Mouse (Mus musculus) hindbrain, postnatal 0 days (tissue): ENCODE results near the gene Gna11. TPM values are rescaled to one million over a fixed set of nuclear protein-coding genes. Genes with fewer than 3 reads are reported as not detected.

Experiments used
- ATAC-seq: fragments of 200-750 bp; cut with Nextera tagmentation; 2 replicates; pipeline ENCODE4 v1.8.0; 2017; ENCODE audit warnings: mild to moderate bottlenecking, moderate TSS enrichment, moderate library complexity
- DNase-seq: peaks from one replicate; pipeline ENCODE4 v3.0.0-alpha.2; 2015; ENCODE audit warnings: low spot score
- H3K27ac ChIP-seq: fragments of 300-500 bp; sonication (generic); 2 replicates; pipeline ENCODE4 v1.5.1; 2014; ENCODE audit warnings: mild to moderate bottlenecking
- H3K27me3 ChIP-seq: fragments of 300-500 bp; sonication (generic); 2 replicates; pipeline ENCODE4 v1.6.1; 2014; ENCODE audit warnings: low read length, mixed read lengths; ENCODE audit not compliant: insufficient read depth
- H3K36me3 ChIP-seq: fragments of 300-500 bp; sonication (generic); 2 replicates; pipeline ENCODE4 v1.6.1; 2014; ENCODE audit warnings: low read length, mixed read lengths; ENCODE audit not compliant: insufficient read depth
- H3K4me1 ChIP-seq: fragments of 300-500 bp; sonication (generic); 2 replicates; pipeline ENCODE4 v1.6.1; 2014; ENCODE audit warnings: antibody characterized with exemption, low read length, mixed read lengths; ENCODE audit not compliant: insufficient read depth
- H3K4me2 ChIP-seq: fragments of 300-500 bp; sonication (generic); 2 replicates; pipeline ENCODE4 v1.6.1; 2014; ENCODE audit warnings: low read depth, mild to moderate bottlenecking, low read length, moderate library complexity, mixed read lengths
- H3K4me3 ChIP-seq: fragments of 300-500 bp; sonication (generic); 2 replicates; pipeline ENCODE4 v1.5.1; 2014; ENCODE audit warnings: low read length
- H3K9ac ChIP-seq: fragments of 300-500 bp; sonication (generic); replicated peaks from 2 replicates; pipeline ENCODE4 v1.6.1; 2014; ENCODE audit warnings: mild to moderate bottlenecking, low read length, moderate library complexity, mixed read lengths
- H3K9me3 ChIP-seq: fragments of 300-500 bp; sonication (generic); 2 replicates; pipeline ENCODE4 v1.6.1; 2016; ENCODE audit warnings: low read length, mixed read lengths
- CTCF ChIP-seq: IDR thresholded peaks from 2 replicates; pipeline ENCODE4 v1.5.1; 2016; ENCODE audit warnings: antibody characterized with exemption, control low read depth, low read depth
- WGBS: fragments of 180-500 bp; shearing (Covaris S2); extraction: QIAGEN DNeasy Blood & Tissue Kit; methylation state at CpG from one replicate; pipeline ENCODE4 v1.1.7; 2014; 5-methylcytosine and 5-hydroxymethylcytosine counted together
- polyA plus RNA-seq: library from polyadenylated mRNA; unstranded; fragments of >200 nt; fragmentation: Nextera tagmentation; extraction: Ambion mirVana; gene quantifications from 2 replicates; pipeline ENCODE4 v1.2.1, GENCODE M21; 2015
- total RNA-seq: library from RNA; depleted of rRNA; stranded (reverse); fragments of >200 nt; gene quantifications from 2 replicates; pipeline ENCODE4 v1.2.3, GENCODE M21; 2014

The Gna11 gene
- total and polyA plus RNA-seq, 2 experiments from 2014 or later, result 105 to 139 TPM

- no peaks in the 10 kb centered on the region for H3K9me3 ChIP-seq
- H3K4me1 ChIP-seq, result peaks cover 15% of the 10 kb centered on the region
- H3K27me3 ChIP-seq, result no peaks in the 10 kb centered on the region
- TF ChIP-seq CTCF, result 0 out of 2 replicates have a peak, but pooled peaks have one; percentile 1
- WGBS, result 2% methylated on average over 41 of the region's 41 CpGs
- peak overlapping the region; percentile 77 for H3K27ac ChIP-seq
- H3K4me2 ChIP-seq, result peak overlapping the region; percentile 77
- peak overlapping the region; percentile 80 for H3K9ac ChIP-seq
- DNase-seq (no peak), ATAC-seq (peak; percentile 36)
- peak overlapping the region; percentile 69 for H3K4me3 ChIP-seq
- H3K36me3 ChIP-seq, result peaks cover 21% of the 10 kb centered on the region
Measured at GRCm38 (mm10) chr10:81495616-81496263, 49.2 kb downstream of the Gna11 start.

- Histone ChIP-seq H3K27ac (no peak overlapping the region), H3K9me3 (no peaks in the 10 kb centered on the region), H3K4me3 (peak overlapping the region; percentile 69), H3K27me3 (no peaks in the 10 kb centered on the region), H3K4me2 (peak overlapping the region; percentile 77), H3K36me3 (peaks cover 27% of the 10 kb centered on the region), H3K9ac (peak overlapping the region; percentile 80), H3K4me1 (peaks cover 15% of the 10 kb centered on the region)
- WGBS, result 81% methylated on average over 6 of the region's 6 CpGs
- TF ChIP-seq CTCF, result no peak
- DNase-seq (no peak), ATAC-seq (no peak)
Measured at GRCm38 (mm10) chr10:81495151-81495550, 49.8 kb downstream of the Gna11 start.

GRCm38 (mm10) chr10:81494260-81495041 is 50.5 kb downstream of the Gna11 start:
- Histone ChIP-seq H3K4me1 (peaks cover 15% of the 10 kb centered on the region), H3K27me3 (no peaks in the 10 kb centered on the region), H3K9ac (peak overlapping the region; percentile 80; the same call in 1 of the 2 replicates), H3K4me2 (peak overlapping the region; percentile 77), H3K9me3 (no peaks in the 10 kb centered on the region), H3K36me3 (peaks cover 34% of the 10 kb centered on the region), H3K4me3 (peak overlapping the region; percentile 69; the same call in 1 of the 2 replicates), H3K27ac (no peak overlapping the region)
- 92% methylated on average over 11 of the region's 11 CpGs for WGBS
- ATAC-seq (no peak), DNase-seq (no peak)
- no peak for TF ChIP-seq CTCF

GRCm38 (mm10) chr10:81493601-81494220 is 51.3 kb downstream of the Gna11 start:
- no peak overlapping the region for H3K4me2 ChIP-seq
- peaks cover 39% of the 10 kb centered on the region for H3K36me3 ChIP-seq
- no peaks in the 10 kb centered on the region for H3K27me3 ChIP-seq
- no peak for DNase-seq
- H3K4me3 ChIP-seq, result no peak overlapping the region
- 0 out of 2 replicates have a peak overlapping the region, but pooled peaks have one; percentile 13 for H3K9ac ChIP-seq
- peak; percentile 43; the same call in 1 of the 2 replicates for TF ChIP-seq CTCF
- WGBS, result 81% methylated on average over 8 of the region's 8 CpGs
- no peak for ATAC-seq
- no peak overlapping the region for H3K27ac ChIP-seq
- H3K9me3 ChIP-seq, result no peaks in the 10 kb centered on the region
- peaks cover 15% of the 10 kb centered on the region for H3K4me1 ChIP-seq

- Histone ChIP-seq H3K4me1 (peaks cover 15% of the 10 kb centered on the region), H3K4me2 (no peak overlapping the region), H3K36me3 (peaks cover 49% of the 10 kb centered on the region), H3K27me3 (no peaks in the 10 kb centered on the region), H3K27ac (no peak overlapping the region), H3K4me3 (no peak overlapping the region), H3K9ac (no peak overlapping the region), H3K9me3 (no peaks in the 10 kb centered on the region)
- no peak for ATAC-seq
- TF ChIP-seq CTCF, result no peak
- DNase-seq, result no peak
- WGBS, result 87% methylated on average over 11 of the region's 11 CpGs
Measured at GRCm38 (mm10) chr10:81492606-81493240, 52.3 kb downstream of the Gna11 start.

GRCm38 (mm10) chr10:81491018-81491417 is 54.0 kb downstream of the Gna11 start:
- ATAC-seq (no peak), DNase-seq (no peak)
- peaks cover 10% of the 10 kb centered on the region for H3K4me1 ChIP-seq
- H3K36me3 ChIP-seq, result peaks cover 58% of the 10 kb centered on the region
- H3K27ac ChIP-seq, result no peak overlapping the region
- H3K4me2 ChIP-seq, result no peak overlapping the region
- 97% methylated on average over 9 of the region's 9 CpGs for WGBS
- no peak overlapping the region for H3K4me3 ChIP-seq
- H3K9me3 ChIP-seq, result no peaks in the 10 kb centered on the region
- no peak overlapping the region for H3K9ac ChIP-seq
- no peak for TF ChIP-seq CTCF
- no peaks in the 10 kb centered on the region for H3K27me3 ChIP-seq
